Mouse (Mus musculus) midbrain, embryonic 11.5 days (tissue): ENCODE measurements at regions not wholly inside any gene's neighbourhood (a gene's known extent, or its start where the extent isn't known, plus 50 kb on each side); places are given as distances from the start of the nearest gene placed in this dataset.

Source experiments
- ATAC-seq: fragments of 200-750 bp; cut with Nextera tagmentation; 2 replicates; pipeline ENCODE4 v1.8.0; 2017; ENCODE audit warnings: moderate TSS enrichment, moderate library complexity; ENCODE audit not compliant: low FRiP score
- DNase-seq: peaks from one replicate; pipeline ENCODE4 v3.0.0; 2015; ENCODE audit warnings: low spot score; ENCODE audit errors: missing footprints
- H3K27ac ChIP-seq: fragments of 300-500 bp; sonication (generic); 2 replicates; pipeline ENCODE4 v1.5.1; 2014; ENCODE audit warnings: low read depth, low read length
- H3K27me3 ChIP-seq: fragments of 300-500 bp; sonication (generic); 2 replicates; pipeline ENCODE4 v1.6.1; 2014; ENCODE audit warnings: mild to moderate bottlenecking, low read length, moderate library complexity, mixed read lengths; ENCODE audit not compliant: control insufficient read depth, insufficient read depth
- H3K36me3 ChIP-seq: fragments of 300-500 bp; sonication (generic); 2 replicates; pipeline ENCODE4 v1.6.1; 2014; ENCODE audit warnings: mild to moderate bottlenecking, low read length, moderate library complexity, mixed read lengths; ENCODE audit not compliant: control insufficient read depth, insufficient read depth
- H3K4me1 ChIP-seq: fragments of 300-500 bp; sonication (generic); 2 replicates; pipeline ENCODE4 v1.6.1; 2014; ENCODE audit warnings: low read length; ENCODE audit not compliant: control insufficient read depth, insufficient read depth
- H3K4me2 ChIP-seq: fragments of 300-500 bp; sonication (generic); 2 replicates; pipeline ENCODE4 v1.6.1; 2014; ENCODE audit warnings: mild to moderate bottlenecking, moderate library complexity
- H3K4me3 ChIP-seq: fragments of 300-500 bp; sonication (generic); 2 replicates; pipeline ENCODE4 v1.5.1; 2014; ENCODE audit warnings: low read depth, low read length
- H3K9ac ChIP-seq: fragments of 300-500 bp; sonication (generic); 2 replicates; pipeline ENCODE4 v1.6.1; 2014; ENCODE audit warnings: low read length
- H3K9me3 ChIP-seq: fragments of 300-500 bp; sonication (generic); 2 replicates; pipeline ENCODE4 v1.6.1; 2016; ENCODE audit warnings: low read length; ENCODE audit not compliant: control insufficient read depth
- WGBS: fragments of 180-500 bp; shearing (Covaris S2); extraction: QIAGEN DNeasy Blood & Tissue Kit; methylation state at CpG from one replicate; pipeline ENCODE4 v1.1.7; 2014; 5-methylcytosine and 5-hydroxymethylcytosine counted together

GRCm38 (mm10) chr14:105402556-105402955 is 144.2 kb downstream of the Ndfip2 start:
- Histone ChIP-seq H3K27ac (no peak overlapping the region), H3K27me3 (no peaks in the 10 kb centered on the region), H3K4me2 (no peak overlapping the region), H3K4me3 (no peak overlapping the region), H3K9ac (no peak overlapping the region), H3K4me1 (no peaks in the 10 kb centered on the region), H3K36me3 (no peaks in the 10 kb centered on the region), H3K9me3 (no peaks in the 10 kb centered on the region)
- WGBS: 94% methylated on average over 10 of the region's 10 CpGs
- DNase-seq (no peak), ATAC-seq (no peak)

GRCm38 (mm10) chr14:105397467-105397866 is 139.1 kb downstream of the Ndfip2 start:
- 33% methylated on average over 8 of the region's 8 CpGs for WGBS
- no peaks in the 10 kb centered on the region for H3K36me3 ChIP-seq
- no peak overlapping the region for H3K27ac ChIP-seq
- no peak overlapping the region for H3K4me2 ChIP-seq
- no peaks in the 10 kb centered on the region; the same call in 1 of the 2 replicates for H3K27me3 ChIP-seq
- no peak overlapping the region for H3K9ac ChIP-seq
- H3K4me3 ChIP-seq: no peak overlapping the region
- ATAC-seq (peak; percentile 77), DNase-seq (peak; percentile 97)
- H3K4me1 ChIP-seq: no peaks in the 10 kb centered on the region
- no peaks in the 10 kb centered on the region for H3K9me3 ChIP-seq

GRCm38 (mm10) chr14:105392079-105392813 is 133.9 kb downstream of the Ndfip2 start:
- no peak overlapping the region for H3K4me3 ChIP-seq
- H3K27me3 ChIP-seq: no peaks in the 10 kb centered on the region; the same call in 1 of the 2 replicates
- ATAC-seq: no peak
- H3K9ac ChIP-seq: no peak overlapping the region
- 92% methylated on average over 21 of the region's 21 CpGs for WGBS
- no peaks in the 10 kb centered on the region for H3K9me3 ChIP-seq
- H3K36me3 ChIP-seq: no peaks in the 10 kb centered on the region
- no peak overlapping the region for H3K27ac ChIP-seq
- no peak for DNase-seq
- H3K4me2 ChIP-seq: no peak overlapping the region
- no peaks in the 10 kb centered on the region for H3K4me1 ChIP-seq

DNA sequence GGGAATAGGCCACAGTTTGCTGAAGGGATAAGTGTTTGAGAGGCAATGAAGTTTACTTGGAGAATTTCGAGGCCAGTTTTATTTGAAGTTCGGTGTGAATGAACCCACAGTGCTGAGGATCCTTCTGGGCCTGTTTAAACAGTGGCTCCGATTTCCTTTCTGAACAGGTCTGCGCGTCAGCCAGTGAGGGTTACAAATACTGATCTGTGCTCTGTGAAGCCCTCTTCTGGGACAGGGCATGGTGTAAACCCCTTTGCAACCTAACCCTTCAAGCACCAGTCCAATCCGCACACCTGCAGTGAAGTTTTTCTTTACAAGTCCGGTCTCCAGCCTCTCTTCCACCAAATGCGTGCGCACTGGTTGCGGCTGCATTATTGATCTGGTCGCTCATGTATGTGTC is 133.1 kb downstream of the Ndfip2 start:
- H3K4me3 ChIP-seq: no peak overlapping the region
- H3K9ac ChIP-seq: no peak overlapping the region
- no peaks in the 10 kb centered on the region; the same call in 1 of the 2 replicates for H3K27me3 ChIP-seq
- ATAC-seq (no peak), DNase-seq (no peak)
- no peaks in the 10 kb centered on the region for H3K9me3 ChIP-seq
- H3K27ac ChIP-seq: no peak overlapping the region
- WGBS: 91% methylated on average over 11 of the region's 11 CpGs
- no peaks in the 10 kb centered on the region for H3K36me3 ChIP-seq
- no peak overlapping the region for H3K4me2 ChIP-seq
- no peaks in the 10 kb centered on the region for H3K4me1 ChIP-seq

DNA sequence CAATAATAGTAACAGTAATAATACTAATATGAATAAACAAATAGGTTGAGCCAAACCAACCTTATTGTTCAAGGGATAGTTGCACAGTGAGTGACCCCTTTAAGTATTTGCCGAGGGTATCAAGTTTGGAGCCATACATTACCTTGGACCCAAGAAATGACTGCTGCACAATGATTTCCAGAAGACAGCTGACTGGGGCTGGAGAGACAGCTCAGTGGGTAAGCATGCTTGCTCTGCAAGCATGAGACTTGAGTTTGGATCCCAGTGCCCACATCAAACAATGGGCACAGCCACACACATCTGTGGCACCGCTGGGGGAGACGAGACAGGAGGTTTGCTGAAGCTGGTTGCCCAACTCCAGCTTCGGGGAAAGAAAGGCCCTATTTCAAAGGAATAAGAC is 126.7 kb downstream of the Ndfip2 start:
- Histone ChIP-seq H3K9ac (no peak overlapping the region), H3K9me3 (no peaks in the 10 kb centered on the region), H3K4me1 (no peaks in the 10 kb centered on the region), H3K4me2 (no peak overlapping the region), H3K27ac (no peak overlapping the region), H3K4me3 (no peak overlapping the region), H3K36me3 (no peaks in the 10 kb centered on the region), H3K27me3 (no peaks in the 10 kb centered on the region)
- no peak for ATAC-seq
- 77% methylated on average over 4 of the region's 4 CpGs for WGBS
- DNase-seq: no peak

DNA sequence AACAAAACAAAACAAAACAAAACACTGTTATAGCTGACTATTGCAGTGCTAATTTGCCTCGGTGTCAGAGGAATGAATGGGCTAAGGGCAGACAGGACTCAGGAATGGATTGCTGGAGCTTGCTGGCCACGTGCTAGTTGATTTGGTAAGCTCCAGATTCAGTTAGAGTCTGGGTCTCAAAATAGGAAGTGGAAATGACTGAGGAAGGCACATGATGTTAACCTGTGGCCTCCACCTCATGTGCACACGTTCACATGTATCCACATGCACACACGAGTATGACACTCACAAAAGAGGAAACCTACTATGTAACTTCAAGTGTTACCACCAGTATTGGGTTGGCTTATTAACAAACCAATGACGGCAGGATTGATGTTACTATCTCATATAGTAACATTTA is 125.0 kb downstream of the Ndfip2 start:
- H3K36me3 ChIP-seq: no peaks in the 10 kb centered on the region
- DNase-seq (no peak), ATAC-seq (no peak)
- no peak overlapping the region for H3K4me2 ChIP-seq
- 88% methylated on average over 5 of the region's 5 CpGs for WGBS
- H3K27ac ChIP-seq: no peak overlapping the region
- no peaks in the 10 kb centered on the region for H3K27me3 ChIP-seq
- H3K9me3 ChIP-seq: no peaks in the 10 kb centered on the region
- H3K4me3 ChIP-seq: no peak overlapping the region
- H3K9ac ChIP-seq: no peak overlapping the region
- H3K4me1 ChIP-seq: no peaks in the 10 kb centered on the region

- Histone ChIP-seq H3K4me1 (no peaks in the 10 kb centered on the region), H3K9me3 (no peaks in the 10 kb centered on the region), H3K4me3 (no peak overlapping the region), H3K9ac (no peak overlapping the region), H3K4me2 (no peak overlapping the region), H3K36me3 (no peaks in the 10 kb centered on the region), H3K27ac (no peak overlapping the region), H3K27me3 (no peaks in the 10 kb centered on the region)
- 93% methylated on average over 4 of the region's 4 CpGs for WGBS
- ATAC-seq: no peak
- no peak for DNase-seq
Observed at GRCm38 (mm10) chr14:105380101-105380500, 121.7 kb downstream of the Ndfip2 start.

DNA sequence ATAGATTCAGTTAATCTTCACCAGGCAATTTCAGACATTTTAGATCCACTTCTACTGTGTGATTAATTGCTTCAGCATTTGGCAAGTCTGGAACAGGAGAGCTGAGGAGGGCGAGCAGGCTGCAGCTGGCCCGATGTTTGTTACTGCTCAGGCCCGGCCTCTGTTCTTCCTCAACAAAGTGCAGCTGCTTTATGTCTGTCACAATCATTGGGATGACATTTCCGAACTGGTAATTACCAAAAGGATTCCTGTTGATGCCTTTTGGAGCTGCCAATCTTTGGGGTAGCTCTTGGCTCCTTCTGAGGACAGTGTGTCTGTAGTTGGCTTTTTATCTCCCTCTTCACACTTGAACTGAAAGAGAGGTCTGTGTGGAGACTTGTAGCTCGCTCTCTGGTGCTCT is 119.4 kb downstream of the Ndfip2 start:
- Histone ChIP-seq H3K9me3 (no peaks in the 10 kb centered on the region), H3K4me1 (no peaks in the 10 kb centered on the region), H3K4me3 (no peak overlapping the region), H3K36me3 (no peaks in the 10 kb centered on the region), H3K4me2 (no peak overlapping the region), H3K27ac (no peak overlapping the region), H3K9ac (no peak overlapping the region), H3K27me3 (no peaks in the 10 kb centered on the region)
- DNase-seq (no peak), ATAC-seq (no peak)
- WGBS: 66% methylated on average over 5 of the region's 5 CpGs

- Histone ChIP-seq H3K36me3 (no peaks in the 10 kb centered on the region), H3K27ac (no peak overlapping the region), H3K9me3 (no peaks in the 10 kb centered on the region), H3K27me3 (no peaks in the 10 kb centered on the region), H3K4me2 (no peak overlapping the region), H3K9ac (no peak overlapping the region), H3K4me1 (no peaks in the 10 kb centered on the region), H3K4me3 (no peak overlapping the region)
- 77% methylated on average over 4 of the region's 4 CpGs for WGBS
- ATAC-seq (no peak), DNase-seq (no peak)
Observed at GRCm38 (mm10) chr14:105377035-105377621, 118.8 kb downstream of the Ndfip2 start.
